Mouse (Mus musculus): Measurements from ENCODE around the gene Arl5c. TPM values are rescaled to one million over a fixed set of nuclear protein-coding genes. Genes with fewer than 3 reads are reported as not detected.

Gene Arl5c
- polyA plus RNA-seq (2012): not detected in 2 replicates

- no peak for TF ChIP-seq GATA1 (IDR thresholded peaks at IDR 0.05; ENCODE audit: low read length)
Measured at GRCm38 (mm10) chr11:97995564-97996288, at the start of gene Arl5c. Gene Arl5c (minus strand): TSS chr11:97996181.

DNA sequence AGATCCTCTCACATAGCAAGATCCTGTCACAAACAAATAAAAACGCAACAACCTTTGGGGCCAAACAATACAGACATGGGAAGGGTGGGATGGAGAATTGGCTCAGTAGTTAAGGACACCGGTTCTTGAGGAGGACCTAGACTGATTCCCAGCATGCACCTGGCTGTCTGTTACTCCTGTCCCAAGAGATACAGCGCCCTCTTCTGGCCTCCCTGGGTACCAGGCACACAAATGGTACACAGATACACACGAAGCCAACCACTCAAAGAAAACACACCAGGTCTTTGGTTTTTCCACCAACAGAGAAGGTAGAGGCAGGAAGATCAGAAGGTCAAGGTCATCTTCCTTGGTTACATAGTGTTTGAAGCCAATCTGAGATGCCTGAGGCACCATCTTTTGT is 49.6 kb upstream of the Arl5c start:
- no peak for TF ChIP-seq GATA1 (IDR thresholded peaks at IDR 0.05; ENCODE audit: low read length)

- TF ChIP-seq GATA1 (IDR thresholded peaks at IDR 0.05; ENCODE audit: low read length): no peak
Measured at GRCm38 (mm10) chr11:98044074-98044473, 48.1 kb upstream of the Arl5c start.

DNA sequence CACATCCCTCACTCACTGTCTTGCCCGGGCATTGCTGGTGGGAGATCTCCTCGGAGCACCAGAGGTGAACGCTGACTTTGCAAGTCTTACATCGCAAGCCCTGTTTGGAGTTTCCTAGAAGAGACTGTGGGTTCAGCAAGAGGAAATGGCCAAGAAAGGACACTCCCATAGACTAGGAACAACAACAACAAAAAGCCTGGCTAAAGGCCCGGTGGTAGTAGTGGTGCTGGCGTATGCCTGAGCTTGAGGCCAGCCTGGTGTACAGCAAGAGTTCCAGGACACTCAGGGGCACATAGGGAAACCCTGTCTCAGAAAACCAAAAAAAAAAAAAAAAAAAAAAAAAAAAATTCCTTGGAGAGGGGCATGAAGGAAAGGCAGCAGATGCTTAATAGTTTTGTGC is 46.8 kb upstream of the Arl5c start:
- TF ChIP-seq GATA1 (IDR thresholded peaks at IDR 0.05; ENCODE audit: low read length): no peak

DNA sequence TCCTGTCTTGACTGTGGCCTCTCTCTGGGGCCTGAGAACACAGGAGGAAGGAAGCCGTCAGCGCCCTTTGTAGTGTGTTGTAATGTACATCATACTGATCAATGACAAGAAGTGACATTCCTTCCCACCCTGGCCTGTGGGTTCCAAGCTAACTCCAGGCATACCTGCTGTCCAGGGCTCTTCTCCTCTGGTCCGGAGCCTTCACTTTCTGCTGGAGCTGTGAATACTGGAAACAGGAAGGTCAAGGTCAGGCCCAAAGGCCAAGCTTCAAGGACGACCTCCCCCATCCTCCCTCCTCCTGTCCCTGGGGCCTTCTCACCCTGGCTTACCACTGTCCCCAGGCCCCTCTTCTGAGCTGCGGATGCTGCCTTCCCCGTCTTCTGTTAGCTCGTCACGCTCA is 45.0 kb upstream of the Arl5c start:
- no peak for TF ChIP-seq GATA1 (IDR thresholded peaks at IDR 0.05; ENCODE audit: low read length)

DNA sequence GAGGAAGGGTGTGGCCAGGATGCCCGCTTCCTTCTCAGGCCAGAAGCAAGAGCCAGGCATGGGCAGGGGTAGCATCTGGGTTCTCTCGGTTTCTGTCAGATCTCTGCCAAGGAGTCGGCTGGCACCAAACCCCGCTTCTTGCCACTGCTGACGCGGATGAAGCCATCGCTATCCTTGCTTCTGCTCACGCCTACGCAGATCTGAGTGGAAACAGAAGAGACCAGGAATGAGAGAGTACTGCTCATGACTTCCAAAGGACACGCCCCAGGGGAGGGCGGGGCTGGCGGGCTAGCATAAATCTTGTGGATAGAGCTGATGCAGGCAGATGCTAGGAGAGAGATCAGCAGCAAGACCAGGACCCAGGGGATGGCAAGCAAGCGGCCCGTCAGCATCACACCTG is 41.9 kb upstream of the Arl5c start:
- TF ChIP-seq GATA1 (IDR thresholded peaks at IDR 0.05; ENCODE audit: low read length): no peak

DNA sequence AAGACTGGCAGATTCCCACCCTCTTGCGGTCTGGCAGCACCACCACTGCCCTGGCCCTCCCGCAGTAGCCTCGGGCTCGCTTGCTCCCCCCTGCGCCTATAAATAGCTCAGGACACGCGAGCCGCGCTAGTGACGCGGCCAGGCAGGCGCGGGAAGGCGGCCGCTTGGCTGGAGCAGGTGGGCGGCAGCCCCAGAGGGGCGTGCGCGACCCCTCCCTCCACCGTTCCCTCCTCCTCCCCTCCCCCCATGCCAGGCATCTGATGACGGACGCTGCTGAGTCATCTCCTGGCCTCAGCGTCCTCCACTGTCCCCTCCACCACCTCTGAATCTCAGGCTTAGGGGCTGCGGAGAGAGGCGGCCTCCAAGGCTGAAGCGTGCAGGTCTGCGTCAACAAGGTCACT is 40.0 kb upstream of the Arl5c start:
- no peak for TF ChIP-seq GATA1 (IDR thresholded peaks at IDR 0.05; ENCODE audit: low read length)

GRCm38 (mm10) chr11:98034840-98035239 is 38.9 kb upstream of the Arl5c start:
- TF ChIP-seq GATA1 (IDR thresholded peaks at IDR 0.05; ENCODE audit: low read length): no peak

DNA sequence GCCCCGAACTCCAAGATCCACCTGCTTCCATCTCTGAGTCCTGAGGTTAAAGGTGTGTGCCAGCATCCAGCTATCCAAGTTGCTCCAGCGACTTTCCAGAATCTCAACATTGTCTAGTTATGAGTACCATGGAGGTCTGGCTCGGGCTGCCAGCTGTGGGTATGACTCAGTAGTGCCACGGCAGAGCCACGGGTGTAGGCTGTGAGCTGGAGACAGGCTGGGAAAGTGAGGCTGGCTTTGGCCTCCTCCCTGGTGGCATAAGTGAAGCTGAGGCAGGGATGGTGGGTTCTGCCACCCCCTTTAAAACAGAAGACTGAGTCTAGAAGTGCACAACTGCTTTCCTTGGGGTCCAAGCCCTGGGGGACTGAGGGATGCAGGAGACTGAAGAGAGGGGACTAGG is 38.1 kb upstream of the Arl5c start:
- no peak for TF ChIP-seq GATA1 (IDR thresholded peaks at IDR 0.05; ENCODE audit: low read length)

- TF ChIP-seq GATA1 (IDR thresholded peaks at IDR 0.05; ENCODE audit: low read length): no peak
Measured at GRCm38 (mm10) chr11:98031443-98031770, 35.4 kb upstream of the Arl5c start.

- TF ChIP-seq GATA1 (IDR thresholded peaks at IDR 0.05; ENCODE audit: low read length): no peak
Measured at GRCm38 (mm10) chr11:98030701-98031442, 34.9 kb upstream of the Arl5c start.

DNA sequence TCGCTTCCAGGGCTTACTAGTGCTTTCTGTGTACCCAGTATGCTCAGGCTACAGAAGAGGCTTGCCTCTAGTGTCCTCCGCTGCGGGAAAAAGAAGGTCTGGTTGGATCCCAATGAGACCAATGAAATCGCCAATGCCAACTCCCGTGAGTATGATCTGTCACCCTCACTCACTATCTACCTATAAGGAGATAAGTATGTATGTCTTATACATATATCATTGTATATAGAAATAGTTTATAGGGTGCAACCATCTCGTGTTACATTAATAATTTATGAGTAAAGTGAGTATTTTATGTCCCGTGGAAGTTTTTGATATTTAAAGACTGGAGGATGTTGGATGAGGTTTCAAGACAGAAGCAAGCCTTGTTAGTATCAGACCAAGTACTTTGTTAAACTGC is 31.8 kb upstream of the Arl5c start:
- no peak for TF ChIP-seq GATA1 (IDR thresholded peaks at IDR 0.05; ENCODE audit: low read length)

GRCm38 (mm10) chr11:98027297-98027688 is 31.3 kb upstream of the Arl5c start:
- TF ChIP-seq GATA1 (IDR thresholded peaks at IDR 0.05; ENCODE audit: low read length): no peak

- TF ChIP-seq GATA1 (IDR thresholded peaks at IDR 0.05; ENCODE audit: low read length): no peak
Measured at GRCm38 (mm10) chr11:98026570-98027296, 30.8 kb upstream of the Arl5c start, which contains the start of gene Rpl19. Gene Rpl19 (plus strand): TSS chr11:98026710.

GRCm38 (mm10) chr11:98026248-98026569 is 30.2 kb upstream of the Arl5c start:
- no peak for TF ChIP-seq GATA1 (IDR thresholded peaks at IDR 0.05; ENCODE audit: low read length)

DNA sequence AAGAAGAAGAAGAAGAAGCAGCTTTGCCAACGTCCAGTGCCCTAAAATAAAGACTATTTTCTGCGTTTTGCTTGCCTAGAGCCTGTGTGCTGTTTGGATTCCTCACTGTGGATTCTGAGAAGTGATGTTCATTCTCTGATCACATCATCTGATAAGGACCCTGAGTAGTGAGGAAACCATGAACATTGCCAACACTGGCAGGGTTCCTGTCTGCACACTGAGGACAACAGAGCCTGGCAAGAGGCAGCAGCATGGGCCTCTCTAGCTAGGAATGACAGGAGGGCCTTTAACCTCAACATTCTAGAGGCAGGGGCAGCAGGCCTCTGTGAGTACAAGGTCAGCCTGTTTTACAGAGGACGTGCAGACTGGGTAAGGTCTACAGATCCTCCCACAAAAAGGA is 28.5 kb upstream of the Arl5c start:
- TF ChIP-seq GATA1 (IDR thresholded peaks at IDR 0.05; ENCODE audit: low read length): no peak

All from G1E-ER4 (cell line).